Mouse (Mus musculus): ENCODE results near the gene Mark4.

Gene Mark4

GRCm38 (mm10) chr7:19468279-19468678 is 9.7 kb upstream of the Mark4 start:
- DNase-seq, result no peak

GRCm38 (mm10) chr7:19467638-19468037 is 9.0 kb upstream of the Mark4 start:
- DNase-seq, result no peak

GRCm38 (mm10) chr7:19466602-19467145 is 8.1 kb upstream of the Mark4 start:
- DNase-seq, result no peak

GRCm38 (mm10) chr7:19464367-19465307 is 6.0 kb upstream of the Mark4 start:
- no peak for DNase-seq

GRCm38 (mm10) chr7:19462884-19463381 is 4.3 kb upstream of the Mark4 start, which contains the start of gene Exoc3l2:
TSS of gene Exoc3l2 (plus strand) at chr7:19463331.
- DNase-seq, result no peak

- no peak for DNase-seq
Measured at GRCm38 (mm10) chr7:19462443-19462842, 3.8 kb upstream of the Mark4 start.

GRCm38 (mm10) chr7:19461488-19461887 is 2.9 kb upstream of the Mark4 start:
- peak; percentile 60 for DNase-seq

- DNase-seq, result no peak
Measured at GRCm38 (mm10) chr7:19460500-19460899, 1.9 kb upstream of the Mark4 start.

GRCm38 (mm10) chr7:19459144-19459870 is 686 bp upstream of the Mark4 start:
- no peak for DNase-seq

GRCm38 (mm10) chr7:19458072-19458486 is 542 bp downstream of the Mark4 start:
- DNase-seq, result peak; percentile 52

- DNase-seq, result no peak
Measured at GRCm38 (mm10) chr7:19457414-19458071, 1.1 kb downstream of the Mark4 start.

GRCm38 (mm10) chr7:19456628-19457027 is 2.0 kb downstream of the Mark4 start:
- no peak for DNase-seq

- DNase-seq, result no peak
Measured at GRCm38 (mm10) chr7:19455819-19456495, 2.7 kb downstream of the Mark4 start.

GRCm38 (mm10) chr7:19455186-19455585 is 3.4 kb downstream of the Mark4 start:
- DNase-seq, result no peak

GRCm38 (mm10) chr7:19449165-19449564 is 9.5 kb downstream of the Mark4 start:
- no peak for DNase-seq

- DNase-seq, result no peak
Measured at GRCm38 (mm10) chr7:19447689-19448088, 10.9 kb downstream of the Mark4 start.

- DNase-seq, result no peak
Measured at GRCm38 (mm10) chr7:19444801-19445200, 13.8 kb downstream of the Mark4 start.

- DNase-seq, result peak; percentile 79
Measured at GRCm38 (mm10) chr7:19443344-19443743, 15.3 kb downstream of the Mark4 start.

- no peak for DNase-seq
Measured at GRCm38 (mm10) chr7:19441448-19442091, 17.1 kb downstream of the Mark4 start.

GRCm38 (mm10) chr7:19437048-19437447 is 21.6 kb downstream of the Mark4 start:
- no peak for DNase-seq

GRCm38 (mm10) chr7:19436276-19436675 is 22.3 kb downstream of the Mark4 start:
- no peak for DNase-seq

GRCm38 (mm10) chr7:19432475-19432874 is 26.1 kb downstream of the Mark4 start:
- no peak for DNase-seq

Measured in right cerebral cortex, postnatal 25 days (tissue).